Mouse (Mus musculus) lung, postnatal 14 days (tissue): ENCODE measurements around the gene Lrba.

Experiments used
- DNase-seq: peaks from one replicate; pipeline ENCODE4 v3.0.0; 2021

Lrba gene

GRCm38 (mm10) chr3:86689305-86689704 is 464.8 kb downstream of the Lrba start:
- DNase-seq = no peak

DNA sequence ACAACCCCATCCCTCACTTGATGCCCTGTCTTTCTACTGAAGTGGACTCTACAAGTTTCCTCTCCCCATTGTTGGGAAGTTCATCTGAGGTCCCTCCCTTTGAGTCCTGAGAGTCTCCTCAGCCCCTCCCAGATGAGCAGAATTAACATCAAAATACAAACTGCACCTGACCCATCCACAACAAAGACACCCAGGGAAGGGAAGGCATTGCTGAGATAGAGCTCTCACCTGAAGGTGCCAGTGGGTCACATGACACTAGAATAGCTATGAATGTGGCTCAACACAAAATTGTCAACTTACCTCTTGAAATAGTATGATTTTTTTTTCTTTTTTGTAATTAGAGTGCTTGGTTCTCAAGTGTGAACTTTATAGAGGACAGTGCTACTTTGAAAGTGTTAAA is 468.3 kb downstream of the Lrba start:
- no peak for DNase-seq

- no peak for DNase-seq
Measured at GRCm38 (mm10) chr3:86693553-86693952, 469.1 kb downstream of the Lrba start.

GRCm38 (mm10) chr3:86698947-86699346 is 474.5 kb downstream of the Lrba start:
- DNase-seq = no peak

- DNase-seq = no peak
Measured at GRCm38 (mm10) chr3:86701163-86701563, 476.7 kb downstream of the Lrba start.

GRCm38 (mm10) chr3:86709472-86709871 is 485.0 kb downstream of the Lrba start:
- no peak for DNase-seq

DNA sequence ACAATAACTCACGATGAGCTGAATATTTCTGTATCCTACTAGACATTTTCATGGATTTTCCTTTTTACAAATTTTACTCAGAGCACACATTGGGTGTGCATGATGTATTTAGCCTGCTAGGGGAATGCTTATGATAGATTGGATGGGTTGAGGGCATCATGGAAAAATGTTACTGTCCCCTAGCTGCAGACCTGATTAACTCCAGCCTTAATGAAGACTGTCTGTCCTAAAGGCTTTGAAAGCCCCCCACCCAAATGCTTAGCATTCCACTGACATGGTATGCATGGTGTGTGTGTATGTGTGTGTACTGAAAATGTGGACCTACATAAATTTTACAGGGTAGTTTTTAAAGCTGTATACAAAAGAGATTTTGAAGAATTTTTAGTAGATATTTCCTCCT is 487.1 kb downstream of the Lrba start:
- DNase-seq = no peak

GRCm38 (mm10) chr3:86712758-86713157 is 488.3 kb downstream of the Lrba start:
- DNase-seq = no peak

GRCm38 (mm10) chr3:86714446-86714845 is 490.0 kb downstream of the Lrba start:
- DNase-seq = no peak

DNA sequence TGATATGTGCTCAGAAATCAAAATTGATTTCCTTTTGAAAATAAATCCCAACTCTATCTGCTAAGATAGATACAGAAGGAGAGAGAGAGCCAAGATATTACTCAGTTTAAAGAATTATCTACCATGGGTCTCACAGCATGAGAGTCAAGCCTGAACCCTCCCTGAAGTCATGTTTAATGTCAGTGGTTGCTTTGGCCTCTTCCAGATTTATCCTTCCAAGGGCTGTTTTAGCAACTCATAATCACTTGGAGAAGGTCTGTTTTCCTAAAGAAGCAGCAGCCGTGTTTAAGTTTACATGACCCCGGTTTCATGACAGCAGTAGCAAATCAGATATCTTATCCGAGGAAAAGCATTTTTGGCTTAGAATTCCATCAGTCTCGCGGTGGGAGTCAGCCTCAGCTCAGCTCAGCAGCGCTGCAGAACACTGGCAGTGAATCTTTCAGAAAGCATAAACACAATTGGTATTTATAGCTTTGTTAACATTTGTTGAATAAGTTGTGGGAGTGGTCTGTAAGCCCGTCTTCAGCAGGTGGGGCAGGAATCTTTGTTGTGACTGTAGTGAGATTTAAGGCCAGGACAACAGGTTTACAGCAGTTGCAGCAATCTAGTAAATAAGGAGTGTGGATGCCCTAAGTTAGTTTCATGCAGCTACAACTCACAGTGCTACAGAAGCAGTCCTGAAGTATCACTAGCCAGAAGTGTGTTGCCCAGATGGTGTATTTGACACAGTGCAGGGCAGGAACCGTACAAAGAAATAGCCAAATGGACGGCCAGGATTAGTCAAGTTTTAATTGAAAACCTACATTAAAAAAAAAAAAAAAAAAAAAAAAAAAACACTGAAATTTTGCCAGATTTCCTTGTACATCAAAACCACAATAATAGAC is 499.2 kb downstream of the Lrba start:
- DNase-seq = no peak

DNA sequence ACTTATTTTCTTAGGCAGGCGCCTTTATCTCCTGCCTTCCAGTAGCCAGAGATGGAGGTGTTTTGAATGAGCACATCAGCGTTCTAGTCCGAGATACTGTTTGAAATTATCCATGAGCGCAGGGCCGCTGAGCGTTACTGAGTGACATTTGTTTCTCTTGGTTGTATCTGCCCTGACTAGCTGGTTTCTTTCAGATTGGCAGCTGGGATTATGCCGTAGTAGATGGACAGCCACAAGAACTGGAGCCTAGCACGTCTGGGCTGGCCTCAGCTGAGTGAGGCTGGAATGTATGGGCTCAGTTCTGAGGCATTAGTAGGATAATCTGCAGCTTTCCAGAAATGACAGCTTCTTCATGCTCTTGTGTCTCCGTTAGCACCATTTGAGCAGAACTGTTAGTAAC is 500.6 kb downstream of the Lrba start:
- DNase-seq = no peak

DNA sequence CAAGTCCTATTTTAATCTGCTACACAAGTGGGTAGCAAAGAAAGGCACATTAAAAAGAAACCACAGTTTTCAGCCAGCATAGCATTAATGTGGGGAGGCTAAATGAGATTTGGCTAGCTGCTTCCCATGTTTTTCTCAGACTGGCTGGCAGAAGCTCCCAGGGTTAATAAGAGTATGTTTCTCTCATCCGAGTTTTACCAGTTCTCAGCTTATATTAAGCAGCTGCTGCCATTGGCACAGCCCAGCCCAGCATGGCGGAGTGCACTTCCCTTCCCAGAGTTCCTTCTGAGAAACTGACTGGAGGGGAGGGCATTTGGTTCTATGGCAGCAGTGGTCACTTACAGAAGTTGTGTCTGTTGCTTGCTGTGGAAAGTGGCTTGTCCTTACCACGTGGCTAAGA is 514.4 kb downstream of the Lrba start:
- DNase-seq = no peak

DNA sequence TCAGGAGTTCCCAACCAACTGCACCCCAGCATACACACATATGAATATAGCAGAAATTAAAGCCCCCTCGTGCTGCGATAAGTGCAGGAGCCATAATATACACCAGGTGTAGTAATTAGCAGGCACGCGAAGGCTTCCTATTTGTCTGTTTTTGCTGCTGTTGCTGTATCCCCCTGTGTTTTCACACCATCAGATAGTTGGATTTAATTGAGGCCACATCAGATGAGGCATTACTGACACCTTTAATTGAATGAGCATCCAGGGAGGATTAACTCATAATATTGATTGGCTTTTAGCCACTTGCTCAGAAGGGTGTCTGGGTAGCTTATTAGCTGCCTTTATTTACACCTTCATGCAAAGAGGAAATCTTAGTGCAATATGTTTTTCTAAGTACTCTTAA is 515.3 kb downstream of the Lrba start:
- no peak for DNase-seq

DNA sequence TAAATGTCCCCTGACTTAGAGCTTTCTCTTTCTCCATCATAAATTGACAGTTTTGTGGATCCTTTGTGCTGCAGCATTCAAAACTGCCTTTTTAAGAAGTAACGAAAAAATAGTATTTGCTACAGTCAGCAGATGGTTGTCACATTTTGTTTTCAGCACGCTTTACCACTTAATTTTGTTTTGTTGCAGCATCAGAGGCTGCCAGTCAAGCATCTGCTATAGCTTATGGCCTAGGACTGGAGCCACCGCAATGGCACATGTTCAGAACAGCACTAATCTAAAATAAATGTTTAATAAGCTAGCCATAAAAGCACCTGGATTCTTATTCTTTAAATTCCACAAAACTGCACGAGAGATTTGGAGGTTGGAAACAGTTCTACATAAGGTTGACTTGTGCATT is 520.9 kb downstream of the Lrba start:
- DNase-seq = no peak

- no peak for DNase-seq
Measured at GRCm38 (mm10) chr3:86745769-86746512, 521.5 kb downstream of the Lrba start.

GRCm38 (mm10) chr3:86750652-86751051 is 526.2 kb downstream of the Lrba start:
- no peak for DNase-seq

DNA sequence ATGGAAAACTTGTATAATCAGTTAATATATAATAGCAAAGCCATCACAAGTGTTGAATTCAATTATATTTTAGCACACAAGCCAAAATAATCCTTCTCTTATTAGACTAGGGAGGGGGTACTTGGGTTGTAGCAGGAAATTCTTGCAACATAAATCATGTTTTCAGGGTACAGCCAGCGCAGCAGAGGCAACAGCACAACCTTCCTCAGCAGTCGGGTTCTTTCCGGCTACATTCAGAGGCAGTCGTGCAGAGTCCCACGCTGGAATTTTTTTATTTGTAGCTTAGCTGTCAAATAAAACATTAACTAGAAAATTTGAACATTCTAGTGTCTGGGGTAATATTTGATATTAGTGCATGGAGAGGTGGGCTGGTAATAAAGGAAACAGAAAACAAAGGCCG is 529.7 kb downstream of the Lrba start:
- DNase-seq = no peak

GRCm38 (mm10) chr3:86754595-86755557 is 530.4 kb downstream of the Lrba start:
- DNase-seq = no peak

DNA sequence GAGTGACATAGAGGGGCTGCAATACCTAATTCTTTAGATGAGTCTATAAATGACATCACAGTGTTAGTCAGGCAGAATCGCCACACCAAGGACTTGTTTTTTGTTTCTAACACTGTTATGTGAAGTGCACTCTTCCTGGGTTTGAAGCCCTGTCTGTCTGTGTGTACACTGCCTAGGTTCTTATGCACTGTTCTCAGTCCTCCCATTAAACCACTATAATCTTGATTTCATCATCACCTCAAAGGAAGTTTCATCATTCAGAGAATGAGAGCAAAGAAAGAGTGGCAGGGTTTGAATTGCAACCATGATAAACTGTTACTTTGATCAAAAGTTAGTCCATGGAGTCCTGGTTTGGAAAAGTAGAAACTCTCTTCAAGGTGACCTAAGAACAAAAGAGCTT is 532.1 kb downstream of the Lrba start:
- no peak for DNase-seq

GRCm38 (mm10) chr3:86758727-86759126 is 534.2 kb downstream of the Lrba start:
- no peak for DNase-seq

GRCm38 (mm10) chr3:86759383-86759782 is 534.9 kb downstream of the Lrba start:
- no peak for DNase-seq

DNA sequence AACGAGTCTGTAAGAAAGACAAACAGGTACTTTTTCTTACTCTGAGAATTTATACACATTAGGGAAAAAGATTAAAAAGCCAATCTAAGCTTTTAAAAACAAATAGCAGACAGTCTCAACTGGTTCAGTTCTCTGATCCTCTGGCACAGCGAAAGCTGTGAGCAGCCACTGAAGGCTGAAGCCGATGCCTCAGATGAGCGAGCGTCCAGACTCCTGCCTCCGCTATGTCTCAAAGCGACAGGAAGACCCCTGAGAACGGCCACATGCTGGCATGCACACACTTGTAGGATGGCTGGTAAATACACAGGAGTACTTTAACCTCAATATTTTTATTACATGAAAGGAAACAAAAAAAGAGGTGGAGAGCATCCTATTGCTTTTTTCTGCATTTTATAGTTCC is 535.4 kb downstream of the Lrba start:
- DNase-seq = no peak

DNA sequence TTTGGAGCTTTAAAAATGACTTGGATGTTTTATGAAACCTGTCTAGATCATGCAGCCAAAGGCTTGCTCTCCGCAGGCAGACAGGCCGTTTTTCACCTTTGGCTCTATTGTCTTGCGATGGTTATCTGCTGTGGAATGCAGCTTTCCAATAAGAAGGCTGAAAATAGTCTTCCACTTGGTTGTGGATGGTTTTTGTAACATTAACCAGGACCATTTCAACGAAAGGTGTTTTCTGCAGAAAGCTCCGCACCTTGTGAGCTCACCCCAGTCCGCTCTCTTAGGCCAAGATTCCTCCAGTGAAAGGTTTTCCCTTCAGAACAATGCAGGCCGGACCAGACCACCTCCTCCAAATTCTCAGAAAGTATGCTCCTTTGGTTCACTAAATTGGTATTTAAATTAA is 536.0 kb downstream of the Lrba start:
- DNase-seq = no peak
